Mouse (Mus musculus): ENCODE data around the gene Prl2c3. TPM values are rescaled to one million over a fixed set of nuclear protein-coding genes. Genes with fewer than 3 reads are reported as not detected.
"Not testable (repeated sequence)": the region's sequence is repeated elsewhere in the genome, so short reads cannot be mapped to it uniquely, and the experiment has no call there.

Prl2c3 gene
- polyA plus RNA-seq, 1 experiment = 14.2 TPM

DNA sequence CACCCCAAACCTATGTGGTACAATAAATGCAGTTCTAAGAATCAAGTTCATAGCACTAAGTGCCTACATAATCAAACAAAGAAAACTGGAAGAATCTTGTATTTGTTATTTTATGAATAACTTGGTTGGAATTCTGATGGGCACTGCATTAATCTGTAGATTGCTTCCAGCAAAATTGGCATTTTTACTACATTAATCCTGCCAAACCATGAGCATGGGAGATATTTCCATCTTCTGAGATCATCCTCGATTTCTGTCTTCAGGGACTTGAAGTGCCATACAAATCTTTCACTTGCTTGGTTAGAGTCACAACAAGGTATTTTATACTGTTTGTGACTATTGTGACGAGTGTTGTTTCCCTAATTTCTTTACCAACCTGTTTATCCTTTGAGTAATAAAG, 9.7 kb upstream of the Prl2c3 start:
- TF ChIP-seq POLR2A (IDR thresholded peaks at IDR 0.05; ENCODE audit: insufficient read depth, low read length) (no peak), EP300 (IDR thresholded peaks at IDR 0.05; ENCODE audit: insufficient read depth, low read depth, low read length) (no peak), CTCF (IDR thresholded peaks at IDR 0.05; ENCODE audit: low read depth, low read length) (no peak)
- Histone ChIP-seq H3K27me3 (ENCODE audit: control insufficient read depth, insufficient read depth, low read length, poor library complexity, severe bottlenecking) (no peaks in the 10 kb centered on the region), H3K27ac (ENCODE audit: insufficient read depth, low read length) (no peak overlapping the region), H3K36me3 (ENCODE audit: control insufficient read depth, insufficient read depth, low read length, poor library complexity, severe bottlenecking) (no peaks in the 10 kb centered on the region), H3K9ac (ENCODE audit: low read depth, poor library complexity, severe bottlenecking) (no peak overlapping the region), H3K4me3 (ENCODE audit: low read depth, low read length) (no peak overlapping the region), H3K4me1 (ENCODE audit: control insufficient read depth, insufficient read depth, low read length) (no peaks in the 10 kb centered on the region), H3K9me3 (replicated peaks; ENCODE audit: control insufficient read depth, insufficient read depth, low read length, poor library complexity, severe bottlenecking) (no peaks in the 10 kb centered on the region)

GRCm38 (mm10) chr13:12808793-12809512, 9.1 kb upstream of the Prl2c3 start:
- H3K36me3 ChIP-seq (ENCODE audit: control insufficient read depth, insufficient read depth, low read length, poor library complexity, severe bottlenecking); H3K27ac ChIP-seq (ENCODE audit: insufficient read depth, low read length); H3K4me1 ChIP-seq (ENCODE audit: control insufficient read depth, insufficient read depth, low read length); H3K27me3 ChIP-seq (ENCODE audit: control insufficient read depth, insufficient read depth, low read length, poor library complexity, severe bottlenecking); H3K4me3 ChIP-seq (ENCODE audit: low read depth, low read length); H3K9me3 ChIP-seq (replicated peaks; ENCODE audit: control insufficient read depth, insufficient read depth, low read length, poor library complexity, severe bottlenecking); H3K9ac ChIP-seq (ENCODE audit: low read depth, poor library complexity, severe bottlenecking): not testable (repeated sequence)

DNA sequence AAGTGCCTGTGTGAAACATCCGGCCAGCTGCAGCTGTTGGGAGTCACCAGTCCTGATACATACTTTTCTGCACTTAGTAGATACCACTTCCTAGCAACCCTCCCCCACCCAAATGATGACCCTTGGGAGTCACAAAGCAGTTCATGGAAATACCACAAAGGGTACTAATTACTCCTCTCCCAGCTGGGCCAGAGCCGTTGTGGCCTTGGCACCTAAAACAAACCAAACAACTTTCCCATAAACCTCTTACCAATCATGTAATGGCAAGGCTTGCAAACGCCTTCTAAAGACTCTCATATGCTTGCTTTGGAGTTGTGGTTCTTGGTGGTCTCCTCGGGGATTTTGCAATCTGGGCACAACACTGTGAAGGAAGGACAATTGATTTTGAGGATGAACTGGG, 6.6 kb upstream of the Prl2c3 start:
- not testable (repeated sequence) for H3K9ac ChIP-seq (ENCODE audit: low read depth, poor library complexity, severe bottlenecking); H3K27me3 ChIP-seq (ENCODE audit: control insufficient read depth, insufficient read depth, low read length, poor library complexity, severe bottlenecking); H3K27ac ChIP-seq (ENCODE audit: insufficient read depth, low read length); H3K4me3 ChIP-seq (ENCODE audit: low read depth, low read length); H3K4me1 ChIP-seq (ENCODE audit: control insufficient read depth, insufficient read depth, low read length); H3K36me3 ChIP-seq (ENCODE audit: control insufficient read depth, insufficient read depth, low read length, poor library complexity, severe bottlenecking); H3K9me3 ChIP-seq (replicated peaks; ENCODE audit: control insufficient read depth, insufficient read depth, low read length, poor library complexity, severe bottlenecking)

DNA sequence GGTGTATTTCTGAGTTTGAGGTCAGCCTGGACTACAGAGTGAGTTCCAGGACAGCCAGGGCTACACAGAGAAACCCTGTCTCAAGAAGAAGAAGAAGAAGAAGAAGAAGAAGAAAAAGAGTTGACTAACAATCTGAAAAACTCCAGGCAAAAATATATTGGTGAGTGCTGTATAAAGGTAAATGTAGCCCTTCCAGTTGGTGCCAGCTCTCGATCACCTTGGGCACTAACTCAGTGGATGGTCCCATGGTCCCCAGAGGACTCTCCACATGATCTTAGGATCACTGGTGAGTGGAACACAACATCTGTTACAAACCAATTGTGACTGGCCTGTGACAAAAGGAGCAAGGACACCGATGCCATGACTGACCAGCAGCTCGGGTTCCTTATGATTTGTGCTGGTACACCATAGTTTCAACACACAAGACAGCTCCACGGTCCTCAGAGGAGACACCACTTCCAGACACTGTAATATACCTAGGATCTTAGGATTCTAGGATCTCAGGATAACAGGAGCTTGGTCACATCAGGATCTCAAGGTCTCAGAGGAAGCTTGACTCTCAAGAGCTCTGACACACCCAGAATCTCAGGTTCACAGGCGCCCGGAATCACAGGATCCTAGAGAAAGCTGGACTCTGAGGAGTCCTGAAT, 30.3 kb downstream of the Prl2c3 start:
- H3K4me3 ChIP-seq (ENCODE audit: low read depth, low read length); H3K9me3 ChIP-seq (replicated peaks; ENCODE audit: control insufficient read depth, insufficient read depth, low read length, poor library complexity, severe bottlenecking); H3K4me1 ChIP-seq (ENCODE audit: control insufficient read depth, insufficient read depth, low read length); H3K9ac ChIP-seq (ENCODE audit: low read depth, poor library complexity, severe bottlenecking); H3K27ac ChIP-seq (ENCODE audit: insufficient read depth, low read length); H3K27me3 ChIP-seq (ENCODE audit: control insufficient read depth, insufficient read depth, low read length, poor library complexity, severe bottlenecking); H3K36me3 ChIP-seq (ENCODE audit: control insufficient read depth, insufficient read depth, low read length, poor library complexity, severe bottlenecking): not testable (repeated sequence)

Other genes starting within 250 kb of the Prl2c3 start
- gene Ero1lb, start 234.2 kb downstream of the Prl2c3 start, polyA plus RNA-seq (2011; ENCODE audit: insufficient read depth, insufficient read length, low read depth, missing spikeins) = 6.4 and 7.6 TPM in 2 replicates
- gene Prl2c2, start 205.3 kb upstream of the Prl2c3 start, polyA plus RNA-seq (2011; ENCODE audit: insufficient read depth, insufficient read length, low read depth, missing spikeins) = 1.3 and 1.7 TPM in 2 replicates